Mouse (Mus musculus) 416B (cell line): Measurements from ENCODE around the gene Tekt3.

ENCODE experiments used
- DNase-seq: peaks from one replicate; pipeline ENCODE4 v3.0.0; 2011; ENCODE audit warnings: low read depth

Tekt3 gene

DNA sequence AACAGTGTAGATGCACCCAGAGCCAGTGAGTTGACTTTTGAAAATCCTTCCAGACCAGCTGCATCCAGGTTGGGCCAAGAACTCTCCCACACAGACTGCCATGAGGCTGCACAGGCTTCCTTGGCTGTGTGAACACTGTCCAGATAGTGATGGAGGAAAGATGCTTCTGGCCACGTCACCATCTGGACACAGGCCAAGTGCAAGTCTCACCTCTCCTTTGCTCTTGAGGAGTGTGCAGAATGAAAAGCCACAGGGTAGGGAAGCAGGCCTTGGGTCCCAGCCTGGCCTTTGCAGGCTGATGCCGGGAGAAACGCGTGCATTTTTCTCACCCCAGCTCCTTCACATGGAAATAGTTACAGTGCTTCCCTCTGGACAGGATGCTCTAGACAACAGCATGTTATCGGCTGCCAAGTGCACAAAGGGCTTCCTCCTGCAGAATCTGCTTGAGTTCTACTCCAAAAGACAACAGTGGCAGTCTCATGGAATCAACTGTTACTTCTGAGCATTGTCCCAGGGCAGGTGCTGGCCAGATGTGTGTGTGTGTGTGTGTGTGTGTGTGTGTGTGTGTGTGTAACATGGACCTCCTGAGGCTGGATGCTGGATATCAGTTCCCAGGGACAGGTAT lies 64.5 kb downstream of the Tekt3 start:
- DNase-seq, result no peak

DNA sequence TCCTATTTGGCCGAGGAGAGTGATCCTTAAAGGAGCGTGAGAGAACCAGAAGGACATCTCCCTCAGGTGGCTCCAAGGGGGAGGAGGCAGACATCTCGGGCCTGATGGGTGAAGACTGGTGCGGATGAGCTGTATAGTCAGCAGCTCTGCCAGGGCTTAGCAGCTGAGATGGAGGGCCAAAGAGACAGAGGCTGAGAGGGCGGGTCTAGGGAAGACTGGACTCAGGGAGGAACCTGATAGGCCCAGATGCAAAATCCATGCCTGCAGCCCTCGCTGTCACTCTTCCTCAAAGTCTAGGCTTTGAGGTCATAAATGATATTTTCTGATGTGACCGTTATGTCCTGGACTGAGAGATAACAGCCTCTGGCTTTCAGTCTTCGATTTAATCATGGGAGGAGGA lies 65.5 kb downstream of the Tekt3 start:
- no peak for DNase-seq

DNA sequence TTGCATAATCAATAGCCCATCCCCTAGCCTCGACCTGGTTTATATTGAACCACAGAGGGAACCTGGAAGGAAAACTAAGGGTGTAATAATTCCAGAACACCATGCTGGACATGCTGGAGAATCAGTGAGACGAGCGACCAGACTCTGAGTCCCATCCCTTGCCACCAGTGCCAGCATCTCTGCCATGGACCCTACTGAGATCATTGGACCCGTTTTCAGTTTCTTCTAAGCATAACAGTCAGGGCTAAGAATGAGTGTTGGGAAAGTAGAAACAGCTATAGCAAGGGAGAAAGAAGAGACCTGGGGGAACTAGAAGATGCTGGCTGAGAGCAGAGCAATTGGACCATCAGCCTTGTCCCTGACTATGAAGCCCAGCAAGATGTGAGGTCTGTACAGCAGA lies 66.1 kb downstream of the Tekt3 start:
- no peak for DNase-seq

DNA sequence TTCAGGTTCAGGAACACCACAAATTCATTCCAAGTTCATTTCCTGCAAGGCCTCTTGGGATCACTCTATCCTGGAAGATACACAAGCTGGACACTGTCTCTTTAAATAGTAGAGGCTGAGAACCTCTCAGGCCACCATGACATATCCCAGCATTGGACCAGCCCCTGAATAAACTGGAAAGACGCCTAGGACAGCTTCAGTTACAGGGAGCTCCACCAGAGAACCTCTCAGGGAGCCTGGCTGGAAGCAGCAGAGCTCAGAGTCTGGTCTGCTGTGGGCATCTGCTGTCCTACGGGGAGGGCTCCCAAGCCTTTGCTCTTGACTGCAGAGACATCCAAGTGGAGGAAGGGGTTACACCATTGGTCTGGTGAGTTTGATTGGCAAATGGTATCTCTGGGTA lies 67.3 kb downstream of the Tekt3 start, which contains the start of gene Pmp22:
Gene Pmp22, plus strand, starts transcription at position 199 of the 400 bp plus-strand sequence.
- no peak for DNase-seq

DNA sequence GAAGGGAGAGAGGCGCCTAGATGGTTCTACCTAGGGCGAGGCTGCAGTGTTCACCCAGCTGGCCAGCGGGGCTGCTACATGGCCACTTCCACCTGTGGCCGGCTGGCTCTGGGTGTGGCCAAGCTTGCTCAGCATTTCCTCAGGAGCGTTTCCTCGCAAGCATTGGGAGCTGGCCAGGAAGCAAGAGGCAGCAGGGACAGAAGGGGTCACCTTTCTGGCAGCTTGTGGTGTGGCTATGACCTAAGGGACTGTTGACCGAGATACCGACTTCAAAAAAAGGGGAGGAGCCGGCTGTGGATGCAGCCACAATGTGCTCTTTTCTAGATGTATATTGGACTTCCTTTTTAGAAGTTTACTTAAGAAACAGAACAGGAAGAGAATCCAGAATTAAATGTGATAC lies 67.9 kb downstream of the Tekt3 start:
- peak; percentile 29 for DNase-seq

DNA sequence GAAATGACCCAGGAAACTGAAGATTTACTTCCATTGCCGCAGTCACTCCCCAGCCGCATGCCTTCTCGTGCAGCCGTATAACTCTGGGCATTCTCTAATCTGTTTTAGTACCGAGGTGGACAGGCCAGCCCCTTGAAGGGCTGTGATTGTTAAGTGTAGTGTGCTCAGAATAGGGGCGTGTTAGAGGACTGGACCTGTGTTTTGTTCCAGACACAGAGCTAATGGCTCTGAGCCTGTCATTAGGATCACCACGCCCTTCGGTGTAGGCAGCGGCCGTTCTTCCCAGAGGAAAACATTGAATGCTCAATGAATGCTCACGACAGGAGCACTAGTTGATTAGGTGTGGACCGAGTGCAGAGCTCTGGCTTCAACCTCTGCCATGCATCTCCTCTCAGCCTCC lies 68.4 kb downstream of the Tekt3 start:
- no peak for DNase-seq

DNA sequence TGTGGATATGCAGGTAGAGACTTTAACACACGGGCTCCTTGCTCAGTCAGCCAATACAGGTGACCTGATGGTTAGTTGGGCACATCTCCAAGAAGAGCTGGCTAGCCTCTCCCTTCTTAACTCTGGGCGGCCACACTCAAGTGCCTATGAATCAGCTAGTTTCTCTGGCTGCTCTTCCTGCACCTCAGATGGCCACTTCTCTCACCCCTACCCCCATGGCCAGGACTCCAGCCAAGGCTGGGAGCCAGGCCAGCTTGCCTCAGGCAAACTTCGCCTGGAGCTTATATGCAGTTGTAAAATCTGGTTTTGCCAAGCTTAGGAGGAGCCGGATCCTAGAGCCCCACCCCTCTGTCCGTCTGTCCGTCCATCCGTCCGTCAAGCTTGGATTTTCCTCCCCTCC lies 69.0 kb downstream of the Tekt3 start:
- DNase-seq, result no peak

DNA sequence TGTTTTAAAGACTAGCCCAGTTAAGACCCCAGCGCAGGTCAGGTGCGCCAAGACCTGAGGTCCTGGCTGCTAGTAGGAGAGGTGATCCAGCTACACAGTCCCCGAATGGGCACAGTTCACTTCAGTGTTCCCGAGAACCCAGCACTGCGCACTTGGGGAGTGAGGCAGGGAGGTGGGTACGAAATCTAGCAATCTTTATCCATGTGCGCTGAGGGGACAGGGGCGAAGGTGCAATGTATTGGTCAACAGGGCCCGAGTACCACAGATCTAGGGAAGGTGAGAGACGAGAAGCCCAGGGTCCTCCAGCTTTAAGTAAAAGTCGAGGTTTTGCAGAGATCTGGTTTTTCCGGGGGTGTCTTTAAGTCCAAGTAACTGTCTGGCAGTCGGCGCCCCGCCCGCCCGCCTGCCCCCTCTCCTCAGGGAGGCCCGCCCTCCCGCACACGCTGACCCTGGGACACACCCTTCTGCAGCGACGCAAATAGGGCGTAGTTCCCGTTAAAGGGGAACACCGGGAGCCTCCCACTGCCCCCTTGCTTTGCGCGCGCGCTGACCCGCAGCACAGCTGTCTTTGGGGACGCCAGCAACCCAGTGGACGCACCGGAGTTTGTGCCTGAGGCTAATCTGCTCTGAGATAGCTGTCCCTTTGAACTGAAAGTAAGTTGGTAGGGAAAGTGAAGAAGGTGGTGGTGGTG lies 69.7 kb downstream of the Tekt3 start:
- DNase-seq, result no peak

DNA sequence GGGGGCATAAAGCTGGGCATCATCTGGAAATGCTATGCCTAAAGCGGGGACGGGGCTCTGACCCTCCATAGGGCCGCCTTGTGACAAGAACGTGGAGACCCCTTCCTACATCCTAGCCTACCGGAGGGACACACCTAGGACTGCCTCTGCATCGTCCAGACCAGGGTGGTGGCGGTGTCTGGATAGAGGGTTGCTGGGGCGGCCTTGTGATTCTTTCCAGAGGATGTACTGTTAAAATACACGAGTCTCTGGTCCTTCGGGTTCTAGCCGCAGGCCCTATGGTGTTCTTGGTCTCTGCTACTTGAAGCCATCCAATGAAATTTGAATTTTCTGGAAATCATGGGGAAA lies 70.2 kb downstream of the Tekt3 start:
- DNase-seq, result no peak

DNA sequence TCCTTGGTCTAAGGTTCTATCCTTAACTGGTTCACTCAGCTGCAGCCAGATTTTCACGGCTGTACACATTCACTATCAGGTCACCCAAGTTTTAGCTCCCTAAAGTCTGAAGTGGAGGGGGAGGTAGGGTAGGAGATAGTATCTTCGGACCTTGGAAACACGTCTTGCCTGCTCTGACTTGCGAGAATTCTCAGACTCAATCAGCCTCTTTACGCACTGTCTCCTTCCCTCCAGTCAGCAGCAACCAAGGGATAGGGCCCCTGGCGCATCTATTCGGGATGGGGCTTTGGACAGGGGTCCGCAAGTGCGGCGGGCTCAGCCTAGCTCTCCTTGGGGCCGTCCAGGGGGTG lies 70.7 kb downstream of the Tekt3 start:
- DNase-seq, result no peak

DNA sequence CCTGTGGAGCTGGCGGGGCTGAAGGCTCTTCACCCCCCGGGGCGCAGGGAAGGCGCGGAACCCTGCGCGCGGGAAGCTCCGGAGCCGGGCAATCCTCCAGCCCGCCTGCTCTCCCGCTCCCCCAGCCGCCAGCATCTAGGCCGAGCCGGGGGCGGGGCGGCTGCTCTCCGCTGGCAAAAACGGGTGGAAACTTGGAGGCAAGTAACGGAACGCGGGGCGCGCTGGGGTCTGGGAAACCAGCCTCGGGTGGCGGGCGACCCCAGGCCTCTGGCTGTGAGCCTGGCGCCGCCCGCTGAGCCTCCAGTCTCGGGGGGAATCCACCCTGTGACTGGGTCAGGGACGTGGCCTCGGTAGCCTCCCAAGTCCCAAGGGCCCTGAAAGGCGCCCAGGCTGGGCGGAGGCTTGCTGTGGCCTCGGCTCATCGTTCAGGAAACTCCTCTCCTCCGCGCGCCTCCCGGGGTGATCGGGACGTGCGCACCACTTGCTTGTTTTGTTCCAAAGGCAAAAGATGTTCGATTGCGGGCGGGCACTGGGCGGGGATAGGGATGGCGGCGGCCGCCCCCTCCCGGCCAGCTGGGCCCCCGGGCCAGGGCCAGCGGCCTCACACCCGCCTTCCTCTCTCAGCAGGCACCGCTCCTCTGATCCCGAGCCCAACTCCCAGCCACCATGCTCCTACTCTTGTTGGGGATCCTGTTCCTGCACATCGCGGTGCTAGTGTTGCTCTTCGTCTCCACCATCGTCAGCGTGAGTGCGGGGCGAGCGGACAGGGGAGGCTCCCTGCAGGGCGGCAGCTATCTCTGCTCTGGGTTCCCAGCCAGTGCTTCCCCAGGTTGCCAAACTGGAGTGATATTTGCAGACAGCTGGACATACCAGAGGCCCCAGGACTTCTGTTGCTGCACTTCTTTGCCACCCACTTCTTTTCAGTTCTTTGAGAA lies 71.3 kb downstream of the Tekt3 start:
- no peak for DNase-seq

DNA sequence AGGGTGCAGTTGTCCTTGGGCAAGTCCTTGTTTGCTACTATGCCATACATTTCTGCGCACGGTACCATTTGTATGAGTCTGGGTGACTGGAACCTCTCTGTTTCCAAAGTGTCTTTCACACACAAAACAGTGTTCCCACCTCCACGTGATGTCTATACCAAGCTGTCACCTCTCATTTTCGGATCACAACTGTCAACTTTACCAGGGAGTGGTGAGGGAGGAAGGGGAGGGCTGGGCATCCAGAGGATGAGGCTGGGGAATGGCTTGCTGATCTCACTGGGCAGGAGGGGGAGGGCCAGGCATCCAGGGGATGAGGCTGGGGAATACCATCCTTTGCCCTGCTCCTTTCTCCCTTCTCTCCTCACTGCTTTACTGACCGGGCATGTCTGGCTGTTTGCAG lies 72.6 kb downstream of the Tekt3 start:
- DNase-seq, result no peak

DNA sequence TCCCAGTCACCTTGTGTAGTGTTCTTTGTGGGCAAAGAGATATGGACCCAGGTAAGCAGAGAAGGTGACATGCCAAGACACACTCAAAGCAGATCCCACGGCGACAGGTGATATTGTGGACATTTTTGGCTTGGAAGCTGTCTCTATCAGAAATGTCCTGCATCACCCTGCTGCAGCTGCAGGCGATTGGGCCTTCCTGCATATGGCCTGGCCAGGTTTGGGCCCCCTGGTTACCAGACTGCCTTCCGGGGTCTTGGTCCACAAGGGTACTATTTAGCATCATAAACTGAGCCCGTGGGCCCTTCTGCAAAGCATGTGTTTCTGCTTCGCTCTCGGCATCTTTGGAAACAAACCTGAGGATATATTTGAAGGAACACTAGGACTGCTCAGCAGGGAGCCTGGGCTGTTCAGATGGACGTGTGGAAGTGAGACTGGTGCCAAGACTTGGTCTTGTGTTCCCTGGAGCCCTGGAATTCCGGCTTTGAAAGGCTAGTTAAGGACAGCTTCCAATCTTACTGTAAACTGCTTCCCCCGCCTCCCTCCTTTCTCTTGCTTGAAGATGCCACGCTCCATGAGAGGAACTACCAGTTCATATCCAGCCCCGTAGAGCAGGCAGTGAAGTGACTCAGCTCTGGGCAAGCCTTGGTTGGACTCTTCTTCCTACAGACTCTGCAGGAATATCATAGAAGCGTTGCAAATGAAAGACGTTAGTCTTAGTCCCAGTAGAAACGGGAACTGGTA lies 73.5 kb downstream of the Tekt3 start:
- DNase-seq, result no peak

DNA sequence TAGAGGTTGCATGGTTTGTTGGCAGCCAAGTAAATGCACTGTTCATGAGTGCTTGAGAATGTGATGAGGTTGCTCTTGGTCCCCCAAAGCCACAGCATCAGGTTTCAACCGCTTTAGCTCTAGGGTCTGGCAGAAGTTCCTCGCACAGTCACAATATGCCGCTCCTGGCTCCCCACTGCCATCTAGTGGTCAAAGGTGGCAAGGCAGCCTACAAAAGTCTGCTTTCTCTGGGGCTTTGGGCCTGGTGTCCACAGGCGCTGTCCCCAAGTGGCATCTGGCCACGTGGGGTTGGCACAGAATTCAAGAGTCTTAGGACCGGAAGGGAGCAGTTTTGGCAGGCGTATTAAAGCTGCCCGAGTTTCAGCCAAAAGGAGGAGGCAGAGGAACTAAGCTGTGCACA lies 74.2 kb downstream of the Tekt3 start:
- peak; percentile 76 for DNase-seq

DNA sequence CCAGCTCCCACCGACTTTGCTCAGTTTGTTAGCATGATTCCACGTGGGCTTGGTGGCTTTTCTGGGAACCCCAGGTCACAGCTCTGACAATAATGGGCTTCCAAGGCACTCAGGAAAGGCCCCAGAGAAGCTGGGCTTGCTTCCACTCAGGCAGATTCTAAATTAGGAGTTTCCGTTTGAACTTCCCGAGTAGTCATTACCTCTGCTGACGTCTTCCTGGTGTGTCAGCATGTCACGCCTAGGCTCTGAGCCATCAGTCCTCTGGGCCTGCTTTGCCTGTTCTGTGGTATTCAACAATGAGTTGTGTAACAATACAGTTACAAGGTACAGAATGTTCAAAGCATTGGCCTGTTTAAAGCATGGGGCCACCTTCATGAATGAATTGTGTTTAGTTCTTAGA lies 74.8 kb downstream of the Tekt3 start:
- DNase-seq, result peak; percentile 54

DNA sequence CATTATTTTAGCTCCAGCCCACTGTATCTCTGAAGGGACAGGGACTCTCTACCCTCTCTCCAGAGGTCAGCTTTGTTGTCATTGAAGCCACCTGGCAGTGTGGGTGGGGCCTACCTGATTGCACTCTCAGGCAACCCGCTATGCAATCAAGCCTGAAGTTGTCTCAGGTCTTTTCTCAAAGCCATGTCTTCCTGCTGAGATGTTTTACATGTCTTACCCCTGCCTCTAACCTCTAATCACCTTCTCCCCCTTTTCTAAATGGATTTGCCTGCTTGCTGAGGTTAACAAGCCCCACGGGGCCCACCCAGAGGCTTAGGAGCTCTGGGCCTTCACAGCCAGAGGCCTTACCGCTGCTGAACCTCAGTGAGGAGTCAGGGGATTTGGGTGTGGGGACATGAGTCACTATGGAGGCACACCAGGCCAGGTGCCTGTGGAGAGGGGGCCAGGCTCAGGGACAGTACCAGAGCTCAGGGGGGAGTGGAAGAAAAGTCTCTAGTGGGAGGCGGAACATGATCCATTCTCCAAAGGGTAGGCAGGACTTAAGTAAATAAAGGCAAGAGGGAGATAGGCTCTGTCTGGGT lies 75.5 kb downstream of the Tekt3 start:
- DNase-seq, result no peak

DNA sequence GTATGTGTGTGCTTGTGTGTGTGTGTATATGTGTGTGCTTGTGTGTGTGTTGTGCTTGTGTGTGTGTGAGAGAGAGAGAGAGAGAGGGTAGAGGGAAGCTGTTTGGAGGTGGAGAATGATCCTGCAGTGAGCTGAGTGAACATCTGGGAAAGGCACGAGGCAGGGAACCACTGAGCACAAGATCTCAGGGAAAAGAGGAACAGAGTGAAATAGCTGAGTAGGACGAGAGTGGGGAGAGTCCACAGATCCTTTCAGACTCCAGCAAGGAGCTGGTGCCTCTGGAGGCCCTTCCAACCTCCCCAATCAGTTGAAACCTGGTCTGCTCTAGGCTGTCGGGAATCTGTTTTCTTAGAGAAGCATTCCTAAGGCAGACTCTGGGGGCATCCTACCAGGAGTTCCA lies 77.3 kb downstream of the Tekt3 start:
- no peak for DNase-seq

DNA sequence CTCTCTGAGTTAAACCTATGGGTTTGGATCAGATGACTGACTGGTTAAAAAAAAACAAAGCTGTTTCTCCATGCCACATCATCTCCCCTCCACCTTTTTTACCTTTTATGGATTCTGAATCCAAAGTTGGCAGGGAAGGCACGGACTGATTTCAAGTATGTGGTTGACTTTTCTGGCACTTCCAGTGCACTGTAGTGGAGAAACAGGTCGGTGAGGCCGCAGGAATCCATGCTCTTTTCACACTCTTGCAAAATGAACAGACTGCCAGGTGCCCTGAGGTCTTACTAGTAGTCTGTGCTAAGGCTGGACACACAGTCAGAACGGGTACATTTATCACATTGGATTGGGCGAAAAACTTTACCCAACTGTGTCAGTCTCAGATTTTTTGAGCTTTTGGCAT lies 80.9 kb downstream of the Tekt3 start:
- DNase-seq, result no peak

DNA sequence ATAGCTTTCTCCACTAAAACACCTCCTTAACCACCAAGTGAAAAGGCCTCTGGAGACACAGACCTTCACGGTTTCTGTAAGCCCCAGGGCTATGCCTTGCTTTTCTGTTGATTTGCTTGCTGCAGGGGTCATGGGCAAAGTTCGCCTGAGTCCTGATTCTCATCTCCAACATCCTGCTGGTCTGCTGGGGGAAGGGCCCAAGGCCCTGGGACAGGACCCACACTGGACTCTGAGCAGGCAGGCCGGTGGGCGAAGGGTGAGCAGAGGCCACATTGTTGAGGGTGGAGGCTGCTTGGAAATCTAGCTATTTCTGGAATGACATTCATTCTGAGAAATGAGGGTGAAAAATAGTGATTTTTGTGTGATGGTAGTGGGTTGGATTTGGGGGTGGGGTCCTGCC lies 81.4 kb downstream of the Tekt3 start:
- no peak for DNase-seq

DNA sequence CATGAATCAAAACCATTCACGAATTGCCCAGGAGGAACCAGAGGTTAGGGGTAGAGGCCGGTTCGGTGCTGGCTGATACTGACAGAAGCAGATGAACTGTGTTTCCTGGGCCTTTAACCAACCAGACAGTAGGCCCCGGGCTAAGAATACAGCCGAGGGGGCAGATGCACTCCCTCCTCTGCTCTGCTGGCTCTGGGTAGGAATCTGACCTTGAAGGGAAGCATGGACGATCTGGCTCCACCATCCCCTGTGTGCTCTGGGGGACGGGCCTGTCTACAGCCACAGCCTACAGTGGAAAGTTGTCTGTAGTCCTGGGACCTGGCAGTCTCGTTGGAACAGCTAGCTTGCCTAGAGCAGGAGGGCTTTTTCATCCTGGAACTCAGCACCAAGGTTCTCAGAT lies 82.0 kb downstream of the Tekt3 start:
- DNase-seq, result no peak
